Mouse (Mus musculus) thymus, adult 2 months (tissue): Measurements from ENCODE around the gene Scarb1.

Source experiments
- CTCF ChIP-seq: fragments of 200-500 bp; IDR thresholded peaks from 2 replicates; pipeline ENCODE4 v1.5.1; 2012; ENCODE audit warnings: mild to moderate bottlenecking, control low read depth, low read length, moderate library complexity, borderline replicate concordance; ENCODE audit not compliant: control insufficient read depth, poor library complexity, insufficient read depth; ENCODE audit errors: extremely low read depth
- POLR2A ChIP-seq: fragments of 200-500 bp; IDR thresholded peaks from 2 replicates; pipeline ENCODE4 v1.6.1; 2012; ENCODE audit warnings: mild to moderate bottlenecking, low read length, control low read depth, moderate library complexity; ENCODE audit not compliant: control insufficient read depth, poor library complexity, insufficient read depth; ENCODE audit errors: extremely low read depth

GRCm38 (mm10) chr5:125313991-125314390 lies 26.9 kb downstream of the Scarb1 start:
- TF ChIP-seq CTCF (no peak), POLR2A (no peak)
